Mouse (Mus musculus) lung, embryonic 14.5 days (tissue): Measurements from ENCODE around the gene Dennd4c. TPM values are rescaled to one million over a fixed set of nuclear protein-coding genes. Genes with fewer than 3 reads are reported as not detected.

ENCODE experiments used
- ATAC-seq: fragments of 200-750 bp; cut with Nextera tagmentation; 2 replicates; pipeline ENCODE4 v1.8.0; 2017; ENCODE audit warnings: mild to moderate bottlenecking, moderate TSS enrichment, moderate library complexity; ENCODE audit not compliant: insufficient read depth
- DNase-seq: peaks from one replicate; pipeline ENCODE4 v3.0.0-alpha.2; 2015
- H3K27ac ChIP-seq: fragments of 300-500 bp; sonication (generic); 2 replicates; pipeline ENCODE4 v1.5.1; 2014; ENCODE audit warnings: low read depth, mild to moderate bottlenecking, moderate library complexity
- H3K27me3 ChIP-seq: fragments of 300-500 bp; sonication (generic); 2 replicates; pipeline ENCODE4 v1.6.1; 2014; ENCODE audit warnings: low read length, control low read depth; ENCODE audit not compliant: insufficient read depth
- H3K36me3 ChIP-seq: fragments of 300-500 bp; sonication (generic); 2 replicates; pipeline ENCODE4 v1.6.1; 2014; ENCODE audit warnings: control low read depth; ENCODE audit not compliant: insufficient read depth
- H3K4me1 ChIP-seq: fragments of 300-500 bp; sonication (generic); 2 replicates; pipeline ENCODE4 v1.6.1; 2014; ENCODE audit warnings: antibody characterized with exemption, control low read depth; ENCODE audit not compliant: insufficient read depth
- H3K4me2 ChIP-seq: fragments of 300-500 bp; sonication (generic); 2 replicates; pipeline ENCODE4 v1.6.1; 2014; ENCODE audit warnings: mild to moderate bottlenecking
- H3K4me3 ChIP-seq: fragments of 300-500 bp; sonication (generic); 2 replicates; pipeline ENCODE4 v1.5.1; 2014; ENCODE audit warnings: low read depth, low read length
- H3K9ac ChIP-seq: fragments of 300-500 bp; sonication (generic); 2 replicates; pipeline ENCODE4 v1.6.1; 2014
- H3K9me3 ChIP-seq: fragments of 300-500 bp; sonication (generic); 2 replicates; pipeline ENCODE4 v1.6.1; 2016; ENCODE audit warnings: low read depth, low read length, control low read depth
- CTCF ChIP-seq: IDR thresholded peaks from 2 replicates; pipeline ENCODE4 v1.5.1; 2016; ENCODE audit warnings: antibody characterized with exemption, low read depth
- WGBS: fragments of 180-500 bp; shearing (Covaris S2); extraction: QIAGEN DNeasy Blood & Tissue Kit; methylation state at CpG from one replicate; pipeline ENCODE4 v1.1.7; 2014; 5-methylcytosine and 5-hydroxymethylcytosine counted together
- polyA plus RNA-seq: library from polyadenylated mRNA; unstranded; fragments of >200 nt; fragmentation: Nextera tagmentation; extraction: Ambion mirVana; gene quantifications from 2 replicates; pipeline ENCODE4 v1.2.1, GENCODE M21; 2014

Gene Dennd4c
- polyA plus RNA-seq, 1 experiment from 2014 or later, result 13.6 TPM

DNA sequence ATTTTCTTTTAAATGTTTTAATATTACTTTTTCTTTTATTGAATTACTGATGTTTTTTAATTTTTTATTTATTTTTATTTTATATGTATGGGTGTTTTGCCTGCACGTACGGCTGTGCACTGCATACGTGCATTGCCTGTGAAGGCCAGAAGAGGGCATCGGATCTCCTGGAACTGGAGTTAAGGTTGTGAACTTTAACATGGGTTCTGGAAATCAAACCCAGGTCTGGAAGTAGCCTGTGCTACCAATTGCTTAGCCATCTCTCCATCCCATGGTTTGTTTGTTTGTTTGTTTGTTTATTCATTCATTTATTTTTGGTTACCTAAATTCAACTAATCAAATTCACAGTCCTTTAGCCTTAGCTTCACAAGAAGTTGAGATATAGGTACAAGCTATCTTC, 136.6 kb downstream of the Dennd4c start:
- peak; percentile 66 for DNase-seq
- Histone ChIP-seq H3K4me1 (peaks cover 5% of the 10 kb centered on the region; the same call in 1 of the 2 replicates), H3K27me3 (no peaks in the 10 kb centered on the region), H3K27ac (no peak overlapping the region), H3K4me2 (no peak overlapping the region), H3K36me3 (no peaks in the 10 kb centered on the region), H3K4me3 (no peak overlapping the region), H3K9me3 (no peaks in the 10 kb centered on the region), H3K9ac (no peak overlapping the region)
- ATAC-seq, result no peak
- peak; percentile 66 for TF ChIP-seq CTCF
- WGBS, result 51% methylated on average over 4 of the region's 4 CpGs

DNA sequence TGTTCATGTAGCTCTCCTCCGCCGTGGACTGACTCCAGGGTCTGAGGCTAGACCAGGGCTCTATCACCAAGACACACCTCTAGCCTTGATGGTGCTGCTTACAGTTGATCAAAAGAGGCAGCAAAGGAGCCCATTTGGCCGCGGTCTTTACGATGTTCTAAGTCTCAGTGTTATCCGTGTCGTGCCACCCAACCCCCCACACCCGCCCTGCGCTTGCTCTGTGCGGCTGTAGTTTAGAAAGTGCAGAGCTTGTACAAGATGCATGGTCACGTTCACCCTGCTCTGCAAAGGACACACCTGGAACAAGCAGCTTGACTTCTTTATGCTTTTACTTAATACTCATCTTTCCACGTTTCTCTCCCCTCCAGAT, 137.4 kb downstream of the Dennd4c start:
- peak; percentile 42 for ATAC-seq
- peak; percentile 34 for DNase-seq

DNA sequence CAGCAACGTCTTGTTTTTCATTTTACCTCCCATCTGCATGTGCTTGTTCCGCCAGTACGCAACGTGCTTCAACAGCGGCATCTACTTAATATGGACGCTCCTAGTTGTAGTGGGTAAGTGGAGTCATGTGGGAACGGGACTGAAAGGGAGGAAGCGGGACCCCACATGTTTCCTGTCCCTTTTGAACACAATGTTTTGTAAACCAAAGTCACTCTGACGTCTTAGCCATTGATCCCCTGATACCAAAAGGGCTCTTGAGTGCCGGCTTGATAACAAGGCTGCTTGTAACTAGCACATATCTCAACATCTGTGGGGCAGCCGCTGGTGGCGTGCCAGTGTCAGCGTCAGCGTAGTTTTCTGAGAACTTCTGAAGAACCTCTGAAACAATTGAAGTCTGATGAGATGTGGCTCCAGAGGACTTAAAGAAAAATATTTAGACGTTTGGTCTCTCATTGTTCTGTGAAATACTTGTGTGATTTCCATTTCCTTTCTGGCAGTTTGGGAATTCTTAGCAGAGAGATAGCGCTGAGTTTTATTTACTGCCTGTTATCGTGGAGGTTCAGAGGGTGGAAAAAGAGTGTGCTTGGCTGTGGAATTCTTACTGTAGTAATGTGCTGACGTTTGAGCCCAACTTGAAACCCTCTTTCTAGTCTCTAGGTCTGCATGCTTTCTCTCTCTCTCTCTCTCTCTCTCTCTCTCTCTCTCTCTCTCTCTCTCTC, 138.0 kb downstream of the Dennd4c start:
- ATAC-seq (peak; percentile 75), DNase-seq (peak; percentile 75)
- TF ChIP-seq CTCF, result no peak
- 12% methylated on average over 18 of the region's 18 CpGs for WGBS
- Histone ChIP-seq H3K27ac (peak overlapping the region; percentile 36), H3K4me2 (peak overlapping the region; percentile 67), H3K36me3 (no peaks in the 10 kb centered on the region), H3K4me3 (peak overlapping the region; percentile 31), H3K9me3 (no peaks in the 10 kb centered on the region), H3K4me1 (peaks cover 5% of the 10 kb centered on the region; the same call in 1 of the 2 replicates), H3K9ac (peak overlapping the region; percentile 46), H3K27me3 (no peaks in the 10 kb centered on the region)

More for the DNA sequence above, 137.4 kb downstream of the Dennd4c start:
- H3K9ac ChIP-seq, result peak overlapping the region; percentile 46
- H3K4me2 ChIP-seq, result peak overlapping the region; percentile 67
- H3K4me1 ChIP-seq, result peaks cover 5% of the 10 kb centered on the region; the same call in 1 of the 2 replicates
- TF ChIP-seq CTCF, result no peak
- H3K4me3 ChIP-seq, result peak overlapping the region; percentile 31
- WGBS, result 39% methylated on average over 12 of the region's 12 CpGs
- H3K9me3 ChIP-seq, result no peaks in the 10 kb centered on the region
- H3K27me3 ChIP-seq, result no peaks in the 10 kb centered on the region
- peak overlapping the region; percentile 36; the same call in 1 of the 2 replicates for H3K27ac ChIP-seq
- H3K36me3 ChIP-seq, result no peaks in the 10 kb centered on the region

DNA sequence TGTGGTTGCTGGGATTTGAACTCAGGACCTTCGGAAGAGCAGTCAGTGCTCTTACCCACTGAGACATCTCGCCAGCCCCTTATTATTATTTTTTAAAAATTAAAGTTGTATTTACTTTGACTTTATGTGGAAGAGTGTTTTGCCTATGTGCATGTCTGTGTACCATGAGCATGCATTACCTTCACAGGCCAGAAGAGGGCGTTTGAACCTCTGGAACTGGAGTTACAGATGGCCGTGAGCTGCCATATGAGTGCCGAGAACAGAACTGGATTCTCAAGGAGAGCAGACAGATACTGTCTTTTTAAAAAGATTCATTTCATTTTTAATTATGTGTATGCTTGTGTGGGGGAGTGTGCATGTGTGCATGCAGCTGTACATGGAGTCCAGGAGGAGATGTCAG, 139.5 kb downstream of the Dennd4c start:
- DNase-seq (peak; percentile 23), ATAC-seq (no peak)
- H3K9me3 ChIP-seq, result no peaks in the 10 kb centered on the region
- no peaks in the 10 kb centered on the region for H3K36me3 ChIP-seq
- WGBS, result 70% methylated on average over 5 of the region's 5 CpGs
- peaks cover 5% of the 10 kb centered on the region; the same call in 1 of the 2 replicates for H3K4me1 ChIP-seq
- H3K27ac ChIP-seq, result no peak overlapping the region
- peak; percentile 42; the same call in 1 of the 2 replicates for TF ChIP-seq CTCF
- H3K9ac ChIP-seq, result no peak overlapping the region
- H3K4me3 ChIP-seq, result no peak overlapping the region
- H3K27me3 ChIP-seq, result no peaks in the 10 kb centered on the region
- H3K4me2 ChIP-seq, result no peak overlapping the region

DNA sequence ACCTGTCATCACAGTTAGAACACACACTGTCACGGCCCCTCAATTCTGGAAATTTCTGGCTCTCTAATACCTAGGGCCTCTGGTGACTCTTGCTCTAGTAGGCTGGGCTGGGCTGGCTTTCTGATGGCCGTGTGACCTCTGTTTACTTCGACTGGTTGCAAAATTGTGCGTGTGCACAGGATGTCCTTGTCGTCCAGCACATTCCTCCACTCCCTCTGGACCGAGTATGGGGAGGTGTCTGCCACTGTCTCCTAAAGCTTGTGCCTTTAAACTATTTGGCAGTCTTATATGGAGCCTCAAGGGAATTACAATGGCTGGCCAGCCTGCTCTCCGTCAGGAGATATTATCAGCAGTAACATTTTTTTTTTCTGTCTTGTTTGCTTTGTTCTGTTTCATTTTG, 149.1 kb downstream of the Dennd4c start:
- no peak overlapping the region for H3K4me2 ChIP-seq
- H3K9me3 ChIP-seq, result no peaks in the 10 kb centered on the region
- H3K4me1 ChIP-seq, result no peaks in the 10 kb centered on the region
- TF ChIP-seq CTCF, result no peak
- DNase-seq (no peak), ATAC-seq (peak; percentile 14; the same call in 1 of the 2 replicates)
- 53% methylated on average over 7 of the region's 7 CpGs for WGBS
- no peak overlapping the region for H3K9ac ChIP-seq
- no peak overlapping the region for H3K27ac ChIP-seq
- no peaks in the 10 kb centered on the region for H3K36me3 ChIP-seq
- no peak overlapping the region for H3K4me3 ChIP-seq
- no peaks in the 10 kb centered on the region for H3K27me3 ChIP-seq

DNA sequence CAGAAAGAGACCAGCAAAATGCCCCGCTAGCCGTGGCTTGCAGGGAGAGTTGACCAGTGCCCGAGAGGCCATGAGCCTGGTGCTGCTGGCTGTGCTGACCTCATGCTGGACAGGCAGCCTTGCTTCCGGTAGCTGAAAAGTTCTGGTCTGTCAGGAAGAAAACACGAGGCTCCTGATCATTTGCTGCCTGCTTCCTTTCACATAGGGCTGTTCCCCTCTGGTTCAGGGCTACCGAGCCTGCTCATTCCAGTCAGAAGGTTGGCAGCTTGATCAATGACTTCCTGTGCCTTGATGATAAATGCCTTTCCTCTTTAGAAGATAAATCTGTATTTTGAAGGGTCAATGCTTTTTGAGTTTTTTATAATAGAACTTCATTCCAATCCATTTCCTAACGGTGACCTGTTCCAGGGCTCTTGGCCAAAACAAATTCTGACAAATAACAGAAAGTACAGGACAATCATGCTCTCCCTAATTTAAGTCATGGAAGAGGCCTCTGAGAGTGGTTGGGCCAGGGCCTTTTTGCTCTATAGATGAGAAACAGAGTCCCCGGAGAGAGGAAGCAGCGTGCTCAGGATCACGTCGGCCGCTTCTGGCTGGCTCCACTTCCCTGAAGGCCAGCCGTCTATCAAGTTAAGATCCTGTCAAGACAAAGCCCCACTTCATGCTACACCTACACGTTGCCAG, 150.6 kb downstream of the Dennd4c start:
- peak; percentile 71 for DNase-seq
- WGBS, result 14% methylated on average over 14 of the region's 14 CpGs
- peak overlapping the region; percentile 60 for H3K27ac ChIP-seq
- H3K27me3 ChIP-seq, result no peaks in the 10 kb centered on the region
- no peaks in the 10 kb centered on the region for H3K9me3 ChIP-seq
- ATAC-seq, result peak; percentile 84
- TF ChIP-seq CTCF, result no peak
- no peaks in the 10 kb centered on the region for H3K4me1 ChIP-seq
- no peak overlapping the region for H3K4me2 ChIP-seq
- H3K36me3 ChIP-seq, result no peaks in the 10 kb centered on the region
- no peak overlapping the region for H3K9ac ChIP-seq
- H3K4me3 ChIP-seq, result no peak overlapping the region

Other genes with a start within 250 kb of the Dennd4c start
- gene Saxo1, start 190.2 kb upstream of the Dennd4c start, polyA plus RNA-seq, result not detected in 2 replicates
- 86.2 and 90.5 TPM in 2 replicates for gene Rraga, start 172.9 kb upstream of the Dennd4c start, polyA plus RNA-seq
- 27.7 and 28.9 TPM in 2 replicates for gene Haus6, start 136.5 kb upstream of the Dennd4c start, polyA plus RNA-seq
- 102 and 104 TPM in 2 replicates for gene Plin2, start 78.5 kb upstream of the Dennd4c start, polyA plus RNA-seq
- gene Rps6, start 108.9 kb downstream of the Dennd4c start, polyA plus RNA-seq, result 874 and 878 TPM in 2 replicates
- 28.2 and 32.3 TPM in 2 replicates for gene Acer2, start 125.8 kb downstream of the Dennd4c start, polyA plus RNA-seq